Mouse (Mus musculus): Measurements from ENCODE around the gene BC067074.

BC067074 gene

GRCm38 (mm10) chr13:113321972-113322371 is 29.0 kb downstream of the BC067074 start:
- peak in 1 of 2 experiments; percentile 41 for DNase-seq (ENCODE audit: low spot score in 2 of 2)

- DNase-seq (ENCODE audit: low spot score in 2 of 2): no peak
Observed at GRCm38 (mm10) chr13:113324241-113324640, 31.3 kb downstream of the BC067074 start.

GRCm38 (mm10) chr13:113325678-113326077 is 32.7 kb downstream of the BC067074 start:
- DNase-seq (ENCODE audit: low spot score in 2 of 2): no peak

GRCm38 (mm10) chr13:113332256-113332655 is 39.3 kb downstream of the BC067074 start:
- no peak for DNase-seq (ENCODE audit: low spot score in 2 of 2)

- peak; percentile 20 to 27 for DNase-seq (ENCODE audit: low spot score in 2 of 2)
Observed at GRCm38 (mm10) chr13:113333374-113333773, 40.4 kb downstream of the BC067074 start.

- no peak for DNase-seq (ENCODE audit: low spot score in 2 of 2)
Observed at GRCm38 (mm10) chr13:113333931-113334330, 41.0 kb downstream of the BC067074 start.

- DNase-seq (ENCODE audit: low spot score in 2 of 2): no peak
Observed at GRCm38 (mm10) chr13:113334773-113335172, 41.8 kb downstream of the BC067074 start.

- DNase-seq (ENCODE audit: low spot score in 2 of 2): peak in 1 of 2 experiments; percentile 63
Observed at GRCm38 (mm10) chr13:113337223-113337858, 44.4 kb downstream of the BC067074 start.

- no peak for DNase-seq (ENCODE audit: low spot score in 2 of 2)
Observed at GRCm38 (mm10) chr13:113340644-113341043, 47.7 kb downstream of the BC067074 start.

GRCm38 (mm10) chr13:113341161-113341560 is 48.2 kb downstream of the BC067074 start:
- DNase-seq (ENCODE audit: low spot score in 2 of 2): no peak

GRCm38 (mm10) chr13:113342355-113342919 is 49.5 kb downstream of the BC067074 start:
- DNase-seq (ENCODE audit: low spot score in 2 of 2): peak in 1 of 2 experiments; percentile 21

GRCm38 (mm10) chr13:113350743-113351430 is 57.9 kb downstream of the BC067074 start:
- no peak for DNase-seq (ENCODE audit: low spot score in 2 of 2)

GRCm38 (mm10) chr13:113353546-113353945 is 60.6 kb downstream of the BC067074 start:
- no peak for DNase-seq (ENCODE audit: low spot score in 2 of 2)

GRCm38 (mm10) chr13:113353955-113354354 is 61.0 kb downstream of the BC067074 start:
- no peak for DNase-seq (ENCODE audit: low spot score in 2 of 2)

- DNase-seq (ENCODE audit: low spot score in 2 of 2): peak; percentile 63 to 77
Observed at GRCm38 (mm10) chr13:113355022-113355421, 62.1 kb downstream of the BC067074 start.

GRCm38 (mm10) chr13:113357438-113358144 is 64.6 kb downstream of the BC067074 start:
- DNase-seq (ENCODE audit: low spot score in 2 of 2): no peak

- DNase-seq (ENCODE audit: low spot score in 2 of 2): no peak
Observed at GRCm38 (mm10) chr13:113359676-113360075, 66.7 kb downstream of the BC067074 start.

- no peak for DNase-seq (ENCODE audit: low spot score in 2 of 2)
Observed at GRCm38 (mm10) chr13:113365976-113366375, 73.0 kb downstream of the BC067074 start.

- no peak for DNase-seq (ENCODE audit: low spot score in 2 of 2)
Observed at GRCm38 (mm10) chr13:113368931-113369579, 76.1 kb downstream of the BC067074 start.

- no peak for DNase-seq (ENCODE audit: low spot score in 2 of 2)
Observed at GRCm38 (mm10) chr13:113369622-113370021, 76.7 kb downstream of the BC067074 start.

- no peak for DNase-seq (ENCODE audit: low spot score in 2 of 2)
Observed at GRCm38 (mm10) chr13:113373291-113374083, 80.5 kb downstream of the BC067074 start.

Data from heart, adult 9 months (tissue).